Mouse (Mus musculus) liver, embryonic 15.5 days (tissue): Measurements from ENCODE around the gene Nxpe5. TPM values are rescaled to one million over a fixed set of nuclear protein-coding genes. Genes with fewer than 3 reads are reported as not detected.

Experiments
- ATAC-seq: fragments of 200-750 bp; cut with Nextera tagmentation; 2 replicates; pipeline ENCODE4 v1.8.0; 2017; ENCODE audit warnings: moderate number of reproducible peaks, mild to moderate bottlenecking, moderate library complexity; ENCODE audit not compliant: insufficient read depth
- H3K27ac ChIP-seq: fragments of 300-500 bp; sonication (generic); replicated peaks from 2 replicates; pipeline ENCODE4 v1.5.1; 2015; ENCODE audit warnings: mild to moderate bottlenecking, inconsistent platforms
- H3K27me3 ChIP-seq: fragments of 300-500 bp; sonication (generic); 2 replicates; pipeline ENCODE4 v1.6.1; 2015; ENCODE audit warnings: mild to moderate bottlenecking, inconsistent platforms
- H3K36me3 ChIP-seq: fragments of 300-500 bp; sonication (generic); replicated peaks from 2 replicates; pipeline ENCODE4 v1.6.1; 2015; ENCODE audit warnings: moderate library complexity, mild to moderate bottlenecking, inconsistent platforms
- H3K4me1 ChIP-seq: fragments of 300-500 bp; sonication (generic); replicated peaks from 2 replicates; pipeline ENCODE4 v1.6.1; 2015; ENCODE audit warnings: inconsistent platforms
- H3K4me2 ChIP-seq: fragments of 300-500 bp; sonication (generic); 2 replicates; pipeline ENCODE4 v1.6.1; 2015; ENCODE audit warnings: moderate library complexity, mild to moderate bottlenecking, inconsistent platforms
- H3K4me3 ChIP-seq: fragments of 300-500 bp; sonication (generic); replicated peaks from 2 replicates; pipeline ENCODE4 v1.5.1; 2015; ENCODE audit warnings: mild to moderate bottlenecking, inconsistent platforms
- H3K9ac ChIP-seq: fragments of 300-500 bp; sonication (generic); 2 replicates; pipeline ENCODE4 v1.6.1; 2015; ENCODE audit warnings: moderate library complexity, mild to moderate bottlenecking, inconsistent platforms
- H3K9me3 ChIP-seq: fragments of 300-500 bp; sonication (generic); replicated peaks from 2 replicates; pipeline ENCODE4 v1.6.1; 2016; ENCODE audit warnings: inconsistent platforms
- WGBS: fragments of 180-500 bp; shearing (Covaris S2); methylation state at CpG from one replicate; pipeline ENCODE4 v1.1.7; 2015; ENCODE audit warnings: mixed read lengths; ENCODE audit not compliant: insufficient replicate concordance; 5-methylcytosine and 5-hydroxymethylcytosine counted together
- polyA plus RNA-seq: library from polyadenylated mRNA; unstranded; fragments of >200 nt; fragmentation: Nextera tagmentation; extraction: Ambion mirVana; gene quantifications from 2 replicates; pipeline ENCODE4 v1.2.1, GENCODE M21; 2015

Gene Nxpe5
- polyA plus RNA-seq, 1 experiment from 2014 or later: 0.08 TPM

- ATAC-seq: no peak
- Histone ChIP-seq H3K4me1 (peaks cover 31% of the 10 kb centered on the region), H3K4me3 (no peak overlapping the region), H3K9me3 (no peaks in the 10 kb centered on the region), H3K9ac (no peak overlapping the region), H3K36me3 (0 out of 2 replicates have a peak, but pooled peaks cover under 1% of the 10 kb centered on the region), H3K27me3 (no peaks in the 10 kb centered on the region), H3K27ac (no peak overlapping the region), H3K4me2 (no peak overlapping the region)
- 71% methylated on average over 3 of the region's 3 CpGs for WGBS
Measured at GRCm38 (mm10) chr5:138253061-138253460, 27.4 kb downstream of the Nxpe5 start.

DNA sequence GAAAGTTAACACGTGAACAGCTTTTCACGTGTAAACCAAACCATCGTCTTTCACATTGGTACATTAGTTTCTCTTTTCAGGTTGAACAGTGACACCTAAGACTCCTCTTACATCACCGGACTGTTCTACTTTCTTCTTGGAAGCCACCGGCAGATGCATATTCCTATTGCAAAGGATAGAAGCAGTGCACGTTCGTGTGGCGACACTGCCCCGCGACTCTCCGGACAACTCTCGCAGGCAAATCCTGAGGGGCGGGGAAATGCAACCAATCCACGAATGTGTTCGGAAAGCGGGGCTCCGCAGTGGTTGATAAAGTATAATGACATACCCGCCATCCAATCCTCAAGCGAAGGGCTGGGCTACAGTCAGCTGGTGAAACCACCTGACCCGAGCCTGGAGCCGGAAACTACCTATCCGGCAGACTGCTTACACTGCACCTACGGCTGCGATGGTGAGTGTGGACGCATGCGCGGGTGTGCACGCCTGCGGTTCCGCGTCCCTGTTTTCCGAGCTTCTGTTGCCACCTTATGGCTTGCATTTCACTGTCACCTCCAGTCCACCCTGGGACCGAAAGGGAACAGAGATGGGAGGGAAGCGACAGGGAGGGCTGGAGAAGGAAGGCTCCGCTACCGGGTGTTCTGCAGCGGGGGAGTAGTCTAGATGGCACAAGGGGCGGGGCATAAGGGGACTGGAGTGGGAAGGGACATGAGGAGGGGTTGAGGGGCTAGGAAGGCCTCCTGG, 29.8 kb downstream of the Nxpe5 start, which contains the start of gene Lamtor4:
Gene Lamtor4, plus strand, starts transcription at position 130 of the 741 bp plus-strand sequence.
- H3K27ac ChIP-seq: peak within 1 kb of the TSS; percentile 79
- peak within 1 kb of the TSS; percentile 87 for H3K4me2 ChIP-seq
- peak within 1 kb of the TSS; percentile 82 for H3K4me3 ChIP-seq
- no peaks in the 10 kb centered on the region for H3K9me3 ChIP-seq
- peaks cover 55% of the 10 kb centered on the region for H3K4me1 ChIP-seq
- WGBS: under 1% methylated on average over 38 of the region's 38 CpGs
- peaks cover 25% of the 10 kb centered on the region for H3K36me3 ChIP-seq
- peak; percentile 99 for ATAC-seq
- H3K27me3 ChIP-seq: no peaks in the 10 kb centered on the region
- peak within 1 kb of the TSS; percentile 71 for H3K9ac ChIP-seq

- Histone ChIP-seq H3K9ac (peak overlapping the region; percentile 71), H3K27me3 (no peaks in the 10 kb centered on the region), H3K27ac (peak overlapping the region; percentile 79), H3K4me2 (peak overlapping the region; percentile 87), H3K4me1 (peaks cover 61% of the 10 kb centered on the region), H3K36me3 (peaks cover 30% of the 10 kb centered on the region), H3K4me3 (peak overlapping the region; percentile 82), H3K9me3 (no peaks in the 10 kb centered on the region)
- 7% methylated on average over 7 of the region's 7 CpGs for WGBS
- ATAC-seq: peak; percentile 0; the same call in 1 of the 2 replicates
Measured at GRCm38 (mm10) chr5:138256094-138256467, 30.4 kb downstream of the Nxpe5 start.

GRCm38 (mm10) chr5:138256966-138257584, 31.4 kb downstream of the Nxpe5 start:
- no peak for ATAC-seq
- WGBS: 23% methylated on average over 10 of the region's 10 CpGs
- Histone ChIP-seq H3K4me1 (peaks cover 71% of the 10 kb centered on the region), H3K27me3 (no peaks in the 10 kb centered on the region), H3K4me3 (peak overlapping the region; percentile 82; the same call in 1 of the 2 replicates), H3K27ac (peak overlapping the region; percentile 79), H3K36me3 (peaks cover 37% of the 10 kb centered on the region), H3K9ac (no peak overlapping the region), H3K4me2 (peak overlapping the region; percentile 87), H3K9me3 (no peaks in the 10 kb centered on the region)

DNA sequence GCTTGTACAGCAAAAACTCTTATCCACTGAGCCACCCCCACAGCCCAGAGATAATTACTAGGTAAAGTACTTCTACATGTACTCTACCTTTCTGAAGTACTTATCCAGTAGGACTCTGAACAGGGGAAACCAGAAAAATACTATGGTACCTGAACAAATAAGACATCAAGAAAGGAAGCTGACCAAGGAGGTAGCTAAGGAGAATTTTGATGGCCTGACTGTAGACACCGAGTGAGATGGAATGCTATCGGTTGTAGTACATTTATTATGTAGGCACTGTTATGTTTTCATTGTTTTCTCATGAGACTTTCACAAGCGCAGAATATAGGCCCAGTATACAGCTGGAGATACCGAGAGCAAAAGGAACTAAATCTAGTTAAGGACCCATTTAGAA, 31.9 kb downstream of the Nxpe5 start:
- peak overlapping the region; percentile 67 for H3K27ac ChIP-seq
- no peak for ATAC-seq
- H3K9ac ChIP-seq: no peak overlapping the region
- peak overlapping the region; percentile 25 for H3K4me2 ChIP-seq
- peaks cover 76% of the 10 kb centered on the region for H3K4me1 ChIP-seq
- H3K36me3 ChIP-seq: peaks cover 37% of the 10 kb centered on the region
- no peaks in the 10 kb centered on the region for H3K27me3 ChIP-seq
- no peak overlapping the region for H3K4me3 ChIP-seq
- WGBS: 68% methylated on average over 4 of the region's 4 CpGs
- H3K9me3 ChIP-seq: no peaks in the 10 kb centered on the region

GRCm38 (mm10) chr5:138258078-138258477, 32.4 kb downstream of the Nxpe5 start:
- no peak overlapping the region for H3K9ac ChIP-seq
- H3K27me3 ChIP-seq: no peaks in the 10 kb centered on the region
- peaks cover 81% of the 10 kb centered on the region for H3K4me1 ChIP-seq
- no peaks in the 10 kb centered on the region for H3K9me3 ChIP-seq
- H3K4me2 ChIP-seq: peak overlapping the region; percentile 6; the same call in 1 of the 2 replicates
- H3K4me3 ChIP-seq: no peak overlapping the region
- 33% methylated on average over 3 of the region's 3 CpGs for WGBS
- no peak overlapping the region for H3K27ac ChIP-seq
- no peak for ATAC-seq
- H3K36me3 ChIP-seq: peaks cover 37% of the 10 kb centered on the region

DNA sequence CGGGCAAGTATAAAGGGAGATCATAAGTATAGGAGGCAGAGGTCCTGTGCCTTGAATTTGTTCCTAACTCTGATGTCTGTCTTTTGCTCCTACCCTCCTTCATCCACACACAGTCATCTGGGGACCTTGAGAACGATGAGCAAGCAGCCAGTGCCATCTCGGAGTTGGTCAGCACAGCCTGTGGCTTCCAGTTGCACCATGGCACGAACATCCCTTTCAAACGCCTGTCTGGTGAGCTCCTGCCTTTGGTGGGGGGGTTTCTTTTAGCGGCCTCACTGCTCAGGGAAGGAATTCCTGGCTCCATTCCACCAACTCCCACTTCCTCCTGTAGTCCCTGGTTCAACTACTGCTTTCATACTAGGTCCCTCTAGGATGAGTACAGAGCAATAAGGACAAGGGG, 32.8 kb downstream of the Nxpe5 start:
- peaks cover 85% of the 10 kb centered on the region for H3K4me1 ChIP-seq
- 71% methylated on average over 6 of the region's 6 CpGs for WGBS

DNA sequence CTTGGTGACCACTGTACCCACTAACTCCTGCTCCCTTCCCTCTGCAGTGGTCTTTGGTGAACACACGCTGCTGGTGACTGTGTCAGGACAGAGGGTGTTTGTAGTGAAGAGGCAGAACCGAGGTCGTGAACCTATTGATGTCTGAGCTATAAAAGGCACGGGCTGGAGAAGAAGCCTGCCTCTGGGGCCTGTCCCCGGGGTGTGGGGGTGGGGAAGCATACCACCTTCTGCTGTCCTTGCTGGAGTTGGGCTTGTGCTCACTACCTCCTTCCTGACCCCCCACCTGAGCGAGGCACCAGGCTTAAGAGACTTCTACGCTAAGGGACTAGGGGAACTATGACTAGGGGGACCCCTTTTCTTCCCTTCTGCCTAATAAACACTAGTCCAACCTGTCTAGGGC, 33.3 kb downstream of the Nxpe5 start:
- Histone ChIP-seq H3K4me3 (no peak overlapping the region), H3K27me3 (no peaks in the 10 kb centered on the region), H3K4me2 (no peak overlapping the region; the same call in 1 of the 2 replicates), H3K9me3 (no peaks in the 10 kb centered on the region), H3K36me3 (peaks cover 37% of the 10 kb centered on the region), H3K27ac (0 out of 2 replicates have a peak overlapping the region, but pooled peaks have one; percentile 24), H3K9ac (no peak overlapping the region), H3K4me1 (peaks cover 85% of the 10 kb centered on the region)
- no peak for ATAC-seq
- 61% methylated on average over 7 of the region's 7 CpGs for WGBS

More for the DNA sequence above, 32.8 kb downstream of the Nxpe5 start:
- H3K4me2 ChIP-seq: peak overlapping the region; percentile 6
- H3K9me3 ChIP-seq: no peaks in the 10 kb centered on the region
- no peak overlapping the region for H3K4me3 ChIP-seq
- H3K9ac ChIP-seq: no peak overlapping the region
- peaks cover 37% of the 10 kb centered on the region for H3K36me3 ChIP-seq
- H3K27me3 ChIP-seq: no peaks in the 10 kb centered on the region
- ATAC-seq: no peak
- H3K27ac ChIP-seq: 0 out of 2 replicates have a peak overlapping the region, but pooled peaks have one; percentile 24

- Histone ChIP-seq H3K27me3 (no peaks in the 10 kb centered on the region), H3K9ac (peak overlapping the region; percentile 12; the same call in 1 of the 2 replicates), H3K27ac (peak overlapping the region; percentile 75), H3K4me1 (peaks cover 85% of the 10 kb centered on the region), H3K4me3 (peak overlapping the region; percentile 84; the same call in 1 of the 2 replicates), H3K9me3 (no peaks in the 10 kb centered on the region), H3K4me2 (peak overlapping the region; percentile 95), H3K36me3 (peaks cover 37% of the 10 kb centered on the region)
- 19% methylated on average over 10 of the region's 10 CpGs for WGBS
- ATAC-seq: no peak
Measured at GRCm38 (mm10) chr5:138260051-138260450, 34.4 kb downstream of the Nxpe5 start.

- H3K27me3 ChIP-seq: no peaks in the 10 kb centered on the region
- peaks cover 88% of the 10 kb centered on the region for H3K4me1 ChIP-seq
- 22% methylated on average over 11 of the region's 11 CpGs for WGBS
- H3K27ac ChIP-seq: peak overlapping the region; percentile 75
- H3K9ac ChIP-seq: peak overlapping the region; percentile 12
- no peaks in the 10 kb centered on the region for H3K9me3 ChIP-seq
- H3K36me3 ChIP-seq: peaks cover 37% of the 10 kb centered on the region
- peak overlapping the region; percentile 95 for H3K4me2 ChIP-seq
- H3K4me3 ChIP-seq: peak overlapping the region; percentile 84
- peak; percentile 47 for ATAC-seq
Measured at GRCm38 (mm10) chr5:138260834-138261233, 35.1 kb downstream of the Nxpe5 start.

DNA sequence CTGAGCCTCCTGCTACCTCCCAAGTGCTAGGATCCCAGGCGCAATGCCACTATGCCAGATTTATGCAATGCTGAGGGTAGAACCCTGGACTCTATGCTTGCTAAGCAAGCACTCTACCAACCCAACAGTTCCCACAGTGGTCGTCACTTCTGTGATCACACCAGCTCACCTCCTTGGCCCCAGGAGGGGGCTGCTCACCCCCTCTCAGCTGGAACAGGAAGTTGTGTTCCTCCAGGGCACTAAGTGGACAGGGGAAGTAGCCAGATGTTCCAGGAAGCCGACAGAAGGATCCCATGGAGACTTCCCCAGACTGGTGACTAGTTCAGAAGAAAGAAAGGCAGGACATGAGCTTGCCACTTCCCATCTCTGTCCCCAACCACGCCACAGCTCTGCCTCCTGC, 36.3 kb downstream of the Nxpe5 start:
- Histone ChIP-seq H3K9ac (peak overlapping the region; percentile 84; the same call in 1 of the 2 replicates), H3K36me3 (peaks cover 37% of the 10 kb centered on the region), H3K4me1 (peaks cover 76% of the 10 kb centered on the region), H3K4me3 (peak overlapping the region; percentile 84), H3K9me3 (no peaks in the 10 kb centered on the region), H3K27ac (peak overlapping the region; percentile 75), H3K4me2 (peak overlapping the region; percentile 95), H3K27me3 (no peaks in the 10 kb centered on the region)
- no peak for ATAC-seq
- WGBS: 26% methylated on average over 4 of the region's 4 CpGs
